Mouse (Mus musculus) G1E (cell line): ENCODE measurements around the gene Arsg.

Source experiments
- CTCF ChIP-seq: IDR thresholded peaks from 2 replicates; pipeline ENCODE4 v1.5.1; 2012; ENCODE audit warnings: low read depth, low read length, inconsistent platforms, mixed read lengths
- GATA1 ChIP-seq: IDR thresholded peaks from 2 replicates; pipeline ENCODE4 v1.6.1; 2012; ENCODE audit warnings: borderline replicate concordance, low read length, inconsistent platforms, mixed read lengths
- GATA2 ChIP-seq: IDR thresholded peaks from 2 replicates; pipeline ENCODE4 v1.6.1; 2012; ENCODE audit warnings: low read depth, low read length, inconsistent platforms, borderline replicate concordance
- POLR2AphosphoS5 ChIP-seq: IDR thresholded peaks from 2 replicates; pipeline ENCODE4 v1.6.1; 2012; ENCODE audit warnings: low read depth, low read length, inconsistent platforms; ENCODE audit not compliant: insufficient replicate concordance
- TAL1 ChIP-seq: conservative IDR thresholded peaks from 2 replicates; pipeline ENCODE4 v1.6.1; 2012; ENCODE audit warnings: low read depth, low read length, inconsistent platforms, mixed read lengths

DNA sequence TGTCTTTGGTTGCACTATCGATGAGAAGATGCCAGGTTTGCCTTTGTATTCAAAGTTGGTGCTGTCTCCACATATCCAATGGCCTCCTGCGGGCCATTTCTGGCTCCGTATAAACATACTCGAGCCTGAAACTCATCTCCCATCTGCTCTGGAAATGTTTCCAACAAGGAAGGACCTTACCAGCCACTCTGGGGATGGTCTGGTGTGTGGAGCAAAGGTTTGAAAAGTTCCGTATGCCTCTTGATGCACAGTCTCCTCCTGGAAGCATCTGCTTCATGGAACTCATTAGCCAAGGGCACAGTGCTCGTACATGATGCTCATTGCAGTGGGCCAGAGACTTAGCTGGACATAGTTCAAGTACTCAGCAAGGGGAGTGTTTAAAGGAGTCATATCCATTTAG lies 62.8 kb downstream of the Arsg start:
- TF ChIP-seq CTCF (no peak), GATA1 (no peak), POLR2AphosphoS5 (no peak), TAL1 (no peak), GATA2 (no peak)
